Mouse (Mus musculus) G1E (cell line): Measurements from ENCODE around the gene Cnst.

ENCODE experiments used
- CTCF ChIP-seq: IDR thresholded peaks from 2 replicates; pipeline ENCODE4 v1.5.1; 2012; ENCODE audit warnings: low read depth, low read length, inconsistent platforms, mixed read lengths
- TAL1 ChIP-seq: conservative IDR thresholded peaks from 2 replicates; pipeline ENCODE4 v1.6.1; 2012; ENCODE audit warnings: low read depth, low read length, inconsistent platforms, mixed read lengths

DNA sequence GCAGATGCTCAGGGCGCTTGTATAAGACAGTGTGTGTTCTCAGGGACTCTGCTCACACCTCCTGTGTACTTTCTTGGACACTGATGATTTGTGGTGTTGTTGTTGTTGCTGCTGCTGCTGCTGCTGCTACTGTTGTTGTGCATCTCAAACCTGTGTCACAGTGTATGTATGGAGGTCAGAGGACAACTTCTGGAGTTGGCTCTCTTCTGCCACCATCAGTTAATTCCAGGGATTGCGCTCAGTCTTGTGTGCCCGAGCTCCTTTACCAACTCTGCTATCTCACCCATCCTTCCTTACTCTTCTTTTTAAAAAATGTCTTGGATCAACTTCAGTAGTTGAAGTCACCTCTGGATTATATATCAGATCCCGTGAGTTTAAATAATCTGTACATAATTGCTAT lies 78.2 kb downstream of the Cnst start:
- no peak for TF ChIP-seq TAL1
- TF ChIP-seq CTCF = no peak
